Mouse (Mus musculus): ENCODE measurements around the gene Parp12.

DNA sequence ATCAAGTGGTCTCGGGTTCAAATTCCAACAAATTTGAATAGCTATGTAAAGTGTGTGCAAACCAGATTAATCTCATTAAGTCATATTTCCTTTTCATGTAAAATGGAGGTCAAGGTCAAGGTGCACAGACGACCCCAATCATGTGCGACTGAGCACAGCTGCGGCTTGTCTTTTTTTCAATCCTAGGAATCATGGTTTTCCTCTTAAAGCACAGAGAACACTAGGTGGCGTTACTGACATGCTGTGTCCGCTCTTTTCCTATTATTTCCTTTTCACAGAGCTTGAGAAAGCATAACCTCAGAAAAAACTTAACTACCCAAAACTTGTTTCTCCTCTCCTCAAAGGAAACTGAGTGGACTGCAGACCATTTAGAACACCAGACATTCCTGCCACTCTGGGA, 27.9 kb upstream of the Parp12 start:
- TF ChIP-seq POLR2A (IDR thresholded peaks at IDR 0.05; ENCODE audit: low read depth, low read length) (no peak), CTCF (IDR thresholded peaks at IDR 0.05; ENCODE audit: extremely low read depth, insufficient read depth, insufficient read length, insufficient replicate concordance) (no peak)

Data from spleen, adult 2 months (tissue).